Mouse (Mus musculus): ENCODE measurements around the gene Prph2.

Gene Prph2

DNA sequence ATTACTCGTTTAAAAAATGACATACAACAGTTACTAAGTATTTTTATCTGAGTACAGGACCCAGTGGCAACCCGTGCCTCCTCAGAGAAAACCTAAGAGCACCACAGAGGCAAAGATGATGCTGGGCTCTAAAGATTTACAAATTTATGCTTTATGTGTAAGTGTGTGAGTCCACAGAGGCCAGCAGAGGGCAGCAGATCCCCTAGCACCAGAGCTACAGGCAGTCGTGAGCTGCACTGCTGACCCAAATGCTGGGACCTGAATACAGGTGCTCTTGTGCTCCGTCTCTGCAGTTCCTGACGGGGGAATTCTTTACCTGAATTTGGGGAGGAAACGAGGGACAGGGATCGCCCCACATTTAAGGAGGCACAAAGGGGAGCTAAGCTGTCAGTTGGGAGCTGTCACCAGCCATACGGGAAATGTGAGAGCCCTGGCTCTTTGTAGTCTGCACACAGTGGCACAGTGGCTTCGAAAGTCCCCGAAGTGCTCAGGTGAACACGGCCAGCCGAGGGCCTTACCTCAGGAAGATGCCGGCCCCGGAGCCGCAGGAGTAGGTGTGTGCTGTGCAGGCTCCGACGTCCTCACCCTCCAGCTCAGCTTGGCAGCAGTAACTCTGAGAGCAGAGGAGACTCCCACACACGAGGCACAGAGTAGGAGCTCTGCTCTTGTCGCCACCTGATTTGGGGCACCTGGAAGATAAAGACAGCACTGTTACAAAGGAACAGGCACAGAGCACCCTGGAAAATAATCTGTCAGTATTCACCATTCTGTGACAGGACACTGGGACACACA is 23.5 kb downstream of the Prph2 start:
- in situ Hi-C loops (cut with MboI; ENCODE audit: low pct_unique_long_range_greater_than_20kb in 1 of 2, low sequenced_read_pairs in 2 of 2, unreplicated experiment in 1 of 2): no loop called here

- in situ Hi-C loops (cut with MboI; ENCODE audit: low pct_unique_long_range_greater_than_20kb in 1 of 2, low sequenced_read_pairs in 2 of 2, unreplicated experiment in 1 of 2): no loop called here
These were observed 30.2 kb downstream of the Prph2 start for GRCm38 (mm10) chr17:46940461-46940860.

DNA sequence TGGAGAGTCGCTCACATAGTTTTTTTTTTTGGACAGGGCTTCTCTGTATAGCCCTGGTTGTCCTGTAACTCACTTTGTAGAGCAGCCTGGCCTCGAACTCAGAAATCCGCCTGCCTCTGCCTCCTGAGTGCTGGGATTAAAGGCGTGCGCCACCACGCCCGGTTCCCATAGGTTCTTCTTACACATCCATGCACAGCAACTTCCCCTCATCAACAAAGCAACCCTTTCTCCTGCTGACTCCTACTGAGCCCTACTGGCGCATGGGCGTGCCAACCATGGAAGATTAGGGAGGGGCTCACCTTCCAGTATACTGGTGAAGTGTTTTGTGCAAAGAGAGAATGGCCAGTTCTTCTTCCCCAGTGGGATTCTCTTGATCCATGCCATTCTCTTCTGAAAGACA is 32.2 kb downstream of the Prph2 start:
- in situ Hi-C loops (cut with MboI; ENCODE audit: low pct_unique_long_range_greater_than_20kb in 1 of 2, low sequenced_read_pairs in 2 of 2, unreplicated experiment in 1 of 2): no loop called here

DNA sequence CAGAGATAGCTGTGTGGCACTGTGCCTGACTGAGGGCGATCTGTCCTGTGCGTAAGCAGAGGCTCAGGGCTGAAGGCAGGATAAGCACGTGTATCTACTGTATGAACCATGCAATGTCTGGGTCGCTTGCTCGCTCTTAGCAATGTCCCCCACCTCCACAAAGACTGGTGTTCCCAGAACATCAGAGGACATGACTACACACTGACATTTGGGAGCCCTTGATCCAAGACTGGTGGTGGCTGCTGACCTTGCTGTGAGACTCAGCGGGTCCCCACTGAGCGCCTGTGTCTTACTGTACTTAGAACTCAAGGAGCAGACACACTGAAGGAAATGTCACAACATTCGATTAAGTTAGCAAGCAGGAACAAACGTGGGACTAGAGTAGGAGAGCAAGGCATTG is 36.0 kb downstream of the Prph2 start:
- in situ Hi-C loops (cut with MboI; ENCODE audit: low pct_unique_long_range_greater_than_20kb in 1 of 2, low sequenced_read_pairs in 2 of 2, unreplicated experiment in 1 of 2): no loop called here

DNA sequence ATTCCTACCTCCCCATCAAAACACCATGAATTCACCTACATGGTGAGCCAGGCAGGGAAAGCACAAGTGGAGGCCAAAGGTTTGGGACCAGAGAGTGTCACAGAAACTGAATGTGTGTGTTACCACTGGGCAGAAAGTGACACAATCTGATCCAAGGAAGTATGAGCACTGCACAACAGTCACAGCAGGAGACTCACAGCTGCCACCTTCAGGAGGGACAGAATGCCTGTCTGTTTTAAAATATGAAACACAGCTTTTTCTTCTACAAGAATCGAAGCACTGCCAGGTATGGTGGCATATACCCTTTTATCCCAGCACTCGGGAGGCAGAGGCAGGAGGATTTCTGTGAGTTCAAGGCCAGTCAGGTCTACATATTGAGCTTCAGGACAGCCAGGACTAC is 47.8 kb downstream of the Prph2 start:
- in situ Hi-C loops (cut with MboI; ENCODE audit: low pct_unique_long_range_greater_than_20kb in 1 of 2, low sequenced_read_pairs in 2 of 2, unreplicated experiment in 1 of 2): loop anchor here in 1 of 2 experiments (25.0 kb wide), 1 partner anchor 721 kb away; the partner anchor contains the start of genes Polr1c and Yipf3

DNA sequence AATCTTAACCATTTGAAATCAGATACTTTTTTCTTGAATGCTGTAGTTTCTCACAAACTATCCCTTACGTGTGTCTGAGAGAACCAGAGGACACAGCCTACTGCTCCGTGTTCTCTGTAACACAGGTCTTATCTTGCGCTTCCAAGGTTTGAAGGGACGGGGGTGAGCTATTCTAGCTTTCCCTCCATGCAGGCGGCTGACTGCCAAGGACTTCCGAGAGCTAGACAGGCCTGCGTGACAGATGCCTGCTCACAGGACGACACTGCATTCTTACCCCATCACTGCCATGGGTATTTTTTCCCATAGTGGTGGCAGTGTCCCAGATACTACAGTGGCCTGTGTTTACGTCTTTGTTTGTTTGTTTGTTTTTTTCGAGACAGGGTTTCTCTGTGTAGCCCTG is 50.0 kb downstream of the Prph2 start:
- in situ Hi-C loops (cut with MboI; ENCODE audit: low pct_unique_long_range_greater_than_20kb in 1 of 2, low sequenced_read_pairs in 2 of 2, unreplicated experiment in 1 of 2): loop anchor here in 1 of 2 experiments (25.0 kb wide), 1 partner anchor 723 kb away; the partner anchor contains the start of genes Polr1c and Yipf3

- in situ Hi-C loops (cut with MboI; ENCODE audit: low pct_unique_long_range_greater_than_20kb in 1 of 2, low sequenced_read_pairs in 2 of 2, unreplicated experiment in 1 of 2): loop anchor here in 1 of 2 experiments (25.0 kb wide), 1 partner anchor 725 kb away; the partner anchor contains the start of genes Polr1c and Yipf3
These were observed 51.9 kb downstream of the Prph2 start for GRCm38 (mm10) chr17:46962153-46962552.

GRCm38 (mm10) chr17:46963186-46963585 is 52.9 kb downstream of the Prph2 start:
- in situ Hi-C loops (cut with MboI; ENCODE audit: low pct_unique_long_range_greater_than_20kb in 1 of 2, low sequenced_read_pairs in 2 of 2, unreplicated experiment in 1 of 2): loop anchor here in 1 of 2 experiments (25.0 kb wide), 1 partner anchor 726 kb away; the partner anchor contains the start of genes Polr1c and Yipf3

- in situ Hi-C loops (cut with MboI; ENCODE audit: low pct_unique_long_range_greater_than_20kb in 1 of 2, low sequenced_read_pairs in 2 of 2, unreplicated experiment in 1 of 2): loop anchor here in 1 of 2 experiments (5.0 to 25.0 kb wide), 2 partner anchors 70 to 730 kb away; partner anchors contain the start of genes Polr1c and Yipf3
These were observed 56.6 kb downstream of the Prph2 start for GRCm38 (mm10) chr17:46966892-46967291.

DNA sequence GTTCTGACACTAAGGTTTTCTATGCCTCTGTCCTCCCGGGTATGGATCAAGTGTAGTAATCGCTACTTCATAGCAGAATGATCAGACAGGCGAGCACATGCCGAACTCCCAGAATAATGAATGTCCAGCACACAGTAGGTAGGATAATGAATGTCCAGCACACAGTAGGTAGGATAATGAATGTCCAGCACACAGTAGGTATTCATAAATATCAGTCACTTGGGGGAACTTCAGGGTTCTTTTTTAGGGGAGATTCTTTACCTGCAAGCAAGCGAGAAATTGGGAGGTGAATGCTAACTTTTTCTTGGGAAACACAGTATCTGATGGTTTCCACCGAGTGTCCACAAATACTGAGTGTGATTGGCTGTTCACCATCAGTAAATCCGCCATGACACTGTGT is 62.3 kb downstream of the Prph2 start:
- in situ Hi-C loops (cut with MboI; ENCODE audit: low pct_unique_long_range_greater_than_20kb in 1 of 2, low sequenced_read_pairs in 2 of 2, unreplicated experiment in 1 of 2): loop anchor here in 1 of 2 experiments (25.0 kb wide), 1 partner anchor 735 kb away; the partner anchor contains the start of genes Polr1c and Yipf3

Measured in mouse embryonic stem cell (cell line).